Mouse (Mus musculus) telencephalon, adult 2 months (tissue): ENCODE measurements around the gene Trappc2l.

Source experiments
- DNase-seq: peaks from one replicate; pipeline ENCODE4 v3.0.0-alpha.2; 2011; ENCODE audit warnings: low read depth, low spot score

Trappc2l gene

GRCm38 (mm10) chr8:122652643-122653042 lies 41.2 kb downstream of the Trappc2l start:
- no peak for DNase-seq

DNA sequence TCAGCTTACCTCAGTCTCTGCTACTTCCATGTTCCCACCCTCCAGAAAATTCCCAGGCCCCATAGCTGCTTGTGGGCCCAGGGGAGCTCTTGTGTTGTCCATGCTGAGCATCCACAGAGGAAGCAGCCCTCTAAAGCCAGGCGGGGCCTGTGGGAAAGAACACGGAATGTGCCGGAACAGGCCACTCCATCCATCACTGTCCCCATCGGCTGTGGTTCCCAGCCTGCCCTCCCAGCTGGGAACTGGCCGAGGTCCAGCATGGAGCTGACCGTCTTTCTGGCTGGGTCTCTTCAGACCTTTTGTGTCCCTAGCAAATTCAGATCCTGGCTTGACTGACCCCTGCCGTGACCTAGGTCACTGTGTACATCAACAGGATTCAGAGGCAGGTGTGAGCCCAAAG lies 43.3 kb downstream of the Trappc2l start:
- no peak for DNase-seq

- no peak for DNase-seq
Observed at GRCm38 (mm10) chr8:122656056-122656999, 44.9 kb downstream of the Trappc2l start.

GRCm38 (mm10) chr8:122658149-122658806 lies 46.8 kb downstream of the Trappc2l start:
- no peak for DNase-seq

GRCm38 (mm10) chr8:122658807-122659160 lies 47.3 kb downstream of the Trappc2l start:
- DNase-seq: no peak

GRCm38 (mm10) chr8:122660022-122660421 lies 48.6 kb downstream of the Trappc2l start:
- DNase-seq: no peak

DNA sequence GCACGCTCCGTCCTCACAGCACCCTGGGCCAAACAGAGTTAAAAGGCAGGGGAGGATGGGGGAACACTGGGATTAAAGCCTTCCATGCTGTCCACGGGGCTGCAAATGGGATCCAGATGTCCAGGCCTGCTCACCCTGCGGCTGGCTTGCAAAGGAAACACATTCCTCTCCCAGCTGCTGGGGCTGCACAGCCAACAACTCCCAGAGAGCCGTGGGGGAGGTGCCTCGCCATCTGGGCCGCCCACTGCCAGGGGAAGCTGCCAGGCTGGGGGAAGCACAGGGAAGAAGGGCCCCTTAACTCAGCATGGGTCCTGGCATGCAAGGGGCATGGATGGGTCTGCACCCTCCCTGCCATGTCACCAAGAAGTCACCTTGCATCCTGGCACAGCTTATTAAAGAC lies 49.7 kb downstream of the Trappc2l start:
- no peak for DNase-seq

GRCm38 (mm10) chr8:122661894-122662293 lies 50.5 kb downstream of the Trappc2l start:
- DNase-seq: no peak

GRCm38 (mm10) chr8:122663106-122663505 lies 51.7 kb downstream of the Trappc2l start:
- DNase-seq: no peak

- no peak for DNase-seq
Observed at GRCm38 (mm10) chr8:122663670-122664069, 52.2 kb downstream of the Trappc2l start.

DNA sequence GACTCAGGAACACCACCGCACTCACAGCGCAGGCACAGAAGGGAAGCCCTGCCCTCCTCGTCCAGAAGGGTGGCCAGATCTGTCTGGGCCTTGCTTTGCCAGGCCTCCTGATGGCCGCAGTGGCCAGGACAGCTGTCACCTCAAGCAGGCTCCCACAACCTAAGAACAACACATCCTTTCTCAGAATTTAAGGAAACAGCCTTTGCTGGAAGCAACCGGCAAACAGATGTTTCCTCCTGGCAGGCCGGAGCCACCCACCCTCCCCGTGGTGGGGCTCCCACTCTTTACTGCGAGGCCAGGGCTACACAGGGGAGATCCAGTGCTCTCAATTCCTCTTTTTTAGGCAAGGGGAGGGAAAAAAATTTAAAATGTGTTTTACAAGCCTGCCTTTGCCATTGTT lies 53.8 kb downstream of the Trappc2l start:
- no peak for DNase-seq

GRCm38 (mm10) chr8:122665667-122666316 lies 54.4 kb downstream of the Trappc2l start:
- no peak for DNase-seq
